Mouse (Mus musculus): ENCODE measurements around the gene Nrn1l. TPM values are rescaled to one million over a fixed set of nuclear protein-coding genes. Genes with fewer than 3 reads are reported as not detected.
A peak's percentile ranks its signal among the peaks of the same experiment; 100 is the strongest.

The Nrn1l gene
- polyA plus RNA-seq, 1 experiment from 2014 or later = 0.38 TPM

DNA sequence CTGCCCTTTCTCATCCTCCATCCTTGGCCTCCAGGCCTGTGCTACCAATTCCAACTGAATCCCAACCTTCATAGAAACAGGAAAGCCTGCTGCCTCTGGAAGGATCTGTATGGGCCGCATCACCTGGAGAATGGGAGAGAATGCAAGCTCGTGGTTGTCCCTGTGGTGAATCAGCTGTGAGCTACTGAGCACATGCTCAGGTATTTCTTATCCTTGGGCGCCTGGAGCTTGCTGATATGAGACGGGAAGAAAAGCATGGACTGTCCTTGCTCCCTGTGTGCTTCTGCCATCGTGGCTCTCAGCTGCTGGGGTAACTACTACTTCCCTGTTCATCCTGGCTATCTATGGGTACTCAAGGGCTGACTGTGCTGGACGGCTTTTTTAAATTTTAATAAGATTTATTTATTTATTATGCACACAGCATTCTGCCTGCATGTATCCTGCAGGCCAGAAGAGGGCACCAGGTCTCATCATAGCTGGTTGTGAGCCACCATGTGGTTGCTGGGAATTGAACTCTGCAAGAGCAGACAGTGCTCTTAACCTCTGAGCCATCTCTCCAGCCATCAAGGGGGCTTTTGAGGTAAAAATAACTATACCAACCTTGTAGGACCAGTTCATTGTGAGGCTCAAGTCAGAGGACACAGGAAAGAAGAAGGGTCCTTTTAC is 26.9 kb upstream of the Nrn1l start:
- Histone ChIP-seq H3K27me3 (ENCODE audit: control insufficient read depth, insufficient read depth, low read length) (no peaks in the 10 kb centered on the region), H3K4me2 (ENCODE audit: low read depth, low read length) (no peak overlapping the region), H3K36me3 (replicated peaks; ENCODE audit: control insufficient read depth, insufficient read depth, low read depth, low read length) (peaks cover 12% of the 10 kb centered on the region), H3K9ac (replicated peaks; ENCODE audit: low read length) (no peak overlapping the region), H3K4me1 (ENCODE audit: control insufficient read depth, insufficient read depth, low read length) (no peaks in the 10 kb centered on the region), H3K4me3 (ENCODE audit: low read depth, low read length) (no peak overlapping the region), H3K27ac (replicated peaks; ENCODE audit: low read depth, low read length) (no peak overlapping the region), H3K9me3 (replicated peaks; ENCODE audit: control insufficient read depth, low read length) (no peaks in the 10 kb centered on the region)
- ATAC-seq (replicated peaks; ENCODE audit: insufficient number of reproducible peaks, low FRiP score, low TSS enrichment, low read depth) = no peak
- 87% methylated on average over 6 of the region's 6 CpGs for WGBS
- peak; percentile 12 for DNase-seq (ENCODE audit: low spot score)

DNA sequence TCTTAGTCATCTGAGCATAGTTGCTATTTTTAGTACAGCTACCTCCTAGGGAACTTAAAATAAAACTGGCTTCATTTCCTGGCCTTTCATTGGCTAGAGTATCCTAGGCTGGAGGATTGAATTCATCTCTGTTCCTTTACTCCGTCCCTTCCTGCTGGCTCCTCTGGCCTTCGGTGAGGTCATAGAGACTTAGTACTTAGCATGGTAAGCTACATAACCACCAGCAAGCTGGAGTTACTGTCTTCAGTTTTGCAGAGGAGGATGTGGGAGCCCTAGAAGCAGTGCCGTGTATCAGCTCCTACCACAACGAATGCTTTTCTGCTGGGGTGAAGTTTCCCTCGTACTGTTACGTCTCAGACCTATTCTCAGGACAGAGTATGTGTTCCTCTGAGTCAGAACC is 19.1 kb upstream of the Nrn1l start:
- no peak for DNase-seq (ENCODE audit: low spot score)
- no peaks in the 10 kb centered on the region for H3K27me3 ChIP-seq (ENCODE audit: control insufficient read depth, insufficient read depth, low read length)
- H3K9ac ChIP-seq (replicated peaks; ENCODE audit: low read length) = no peak overlapping the region
- no peak for ATAC-seq (replicated peaks; ENCODE audit: insufficient number of reproducible peaks, low FRiP score, low TSS enrichment, low read depth)
- 91% methylated on average over 6 of the region's 6 CpGs for WGBS
- H3K27ac ChIP-seq (replicated peaks; ENCODE audit: low read depth, low read length) = no peak overlapping the region
- H3K9me3 ChIP-seq (replicated peaks; ENCODE audit: control insufficient read depth, low read length) = no peaks in the 10 kb centered on the region
- H3K4me2 ChIP-seq (ENCODE audit: low read depth, low read length) = no peak overlapping the region
- H3K4me3 ChIP-seq (ENCODE audit: low read depth, low read length) = no peak overlapping the region
- H3K4me1 ChIP-seq (ENCODE audit: control insufficient read depth, insufficient read depth, low read length) = no peaks in the 10 kb centered on the region
- H3K36me3 ChIP-seq (replicated peaks; ENCODE audit: control insufficient read depth, insufficient read depth, low read depth, low read length) = peaks cover 8% of the 10 kb centered on the region

DNA sequence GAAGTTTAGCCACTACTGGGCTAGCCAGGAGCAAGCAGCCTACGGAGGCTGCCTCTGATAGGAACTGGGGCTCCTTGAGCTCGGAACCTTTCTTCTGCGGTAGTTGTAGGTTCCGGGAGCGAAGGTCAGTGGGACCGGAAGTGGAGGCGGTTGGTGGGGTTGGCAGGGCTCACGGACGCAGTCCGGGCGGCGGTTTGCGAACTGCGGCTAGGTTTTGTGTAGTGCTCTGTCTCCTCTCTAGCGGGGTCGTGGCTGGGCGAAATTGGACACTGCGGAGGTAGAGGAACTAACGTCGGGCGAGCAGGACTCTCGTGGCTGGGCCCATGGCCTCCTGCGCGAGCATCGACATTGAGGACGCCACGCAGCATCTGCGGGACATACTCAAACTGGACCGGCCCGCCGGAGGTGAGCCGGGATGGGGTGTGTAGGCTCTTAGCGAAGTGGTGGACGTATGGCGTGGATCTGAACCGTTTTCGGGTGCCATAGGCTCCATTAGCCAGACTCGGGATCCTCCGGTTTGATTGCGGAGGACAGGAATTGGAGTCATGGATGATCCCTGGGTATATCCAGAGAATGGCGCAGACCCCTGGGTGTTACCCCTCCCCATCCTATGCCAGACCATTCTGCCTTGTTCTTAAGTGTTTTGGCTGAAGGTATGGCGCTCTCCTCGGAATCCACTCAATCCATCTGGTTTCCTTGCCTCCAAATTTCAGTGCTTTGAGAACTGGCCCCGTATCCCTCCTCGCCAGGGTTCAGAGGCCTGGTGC is 12.4 kb upstream of the Nrn1l start, which contains the start of gene Edc4:
Gene Edc4 (plus strand): TSS at position 128 of the 767 bp plus-strand sequence.
- peak; percentile 85 for DNase-seq (ENCODE audit: low spot score)
- peak within 1 kb of the TSS; percentile 90 for H3K4me3 ChIP-seq (ENCODE audit: low read depth, low read length)
- H3K9ac ChIP-seq (replicated peaks; ENCODE audit: low read length) = peak within 1 kb of the TSS; percentile 93
- under 1% methylated on average over 45 of the region's 45 CpGs for WGBS
- H3K36me3 ChIP-seq (replicated peaks; ENCODE audit: control insufficient read depth, insufficient read depth, low read depth, low read length) = peaks cover 7% of the 10 kb centered on the region
- H3K27me3 ChIP-seq (ENCODE audit: control insufficient read depth, insufficient read depth, low read length) = no peaks in the 10 kb centered on the region
- H3K27ac ChIP-seq (replicated peaks; ENCODE audit: low read depth, low read length) = peak within 1 kb of the TSS; percentile 47
- peak; percentile 69 for ATAC-seq (replicated peaks; ENCODE audit: insufficient number of reproducible peaks, low FRiP score, low TSS enrichment, low read depth)
- peak within 1 kb of the TSS; percentile 58 for H3K4me2 ChIP-seq (ENCODE audit: low read depth, low read length)
- H3K9me3 ChIP-seq (replicated peaks; ENCODE audit: control insufficient read depth, low read length) = no peaks in the 10 kb centered on the region
- peaks cover 2% of the 10 kb centered on the region; the same call in 1 of the 2 replicates for H3K4me1 ChIP-seq (ENCODE audit: control insufficient read depth, insufficient read depth, low read length)

DNA sequence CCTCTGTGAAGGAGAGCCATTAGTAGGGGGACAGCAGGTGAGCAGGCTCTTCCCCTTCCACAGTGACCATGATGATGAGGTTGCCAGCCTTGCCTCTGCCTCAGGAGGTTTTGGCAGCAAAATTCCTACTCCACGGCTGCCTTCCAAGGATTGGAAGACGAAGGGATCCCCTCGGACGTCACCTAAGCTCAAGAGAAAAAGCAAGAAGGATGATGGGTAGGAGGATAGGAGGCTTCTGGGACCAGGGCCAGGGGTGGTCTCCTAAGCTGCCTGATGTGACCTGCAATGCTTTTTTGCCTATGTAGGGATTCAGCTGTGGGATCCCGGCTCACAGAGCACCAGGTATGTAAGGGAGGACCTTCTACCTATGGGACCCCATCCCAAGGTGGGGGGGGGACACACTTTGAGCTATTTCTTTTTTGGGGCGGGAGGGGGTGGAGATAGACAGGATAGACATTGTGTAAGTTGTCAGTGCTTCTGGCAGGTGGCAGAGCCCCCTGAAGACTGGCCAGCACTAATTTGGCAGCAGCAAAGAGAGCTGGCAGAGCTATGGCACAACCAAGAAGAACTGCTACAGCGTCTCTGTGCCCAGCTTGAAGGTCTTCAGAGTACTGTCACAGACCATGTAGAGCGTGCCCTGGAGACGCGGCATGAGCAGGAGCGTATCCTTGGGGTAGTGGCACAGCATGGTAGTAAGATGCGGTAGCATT is 3.5 kb upstream of the Nrn1l start:
- no peak for DNase-seq (ENCODE audit: low spot score)
- peaks cover 29% of the 10 kb centered on the region for H3K36me3 ChIP-seq (replicated peaks; ENCODE audit: control insufficient read depth, insufficient read depth, low read depth, low read length)
- WGBS = 96% methylated on average over 12 of the region's 12 CpGs

DNA sequence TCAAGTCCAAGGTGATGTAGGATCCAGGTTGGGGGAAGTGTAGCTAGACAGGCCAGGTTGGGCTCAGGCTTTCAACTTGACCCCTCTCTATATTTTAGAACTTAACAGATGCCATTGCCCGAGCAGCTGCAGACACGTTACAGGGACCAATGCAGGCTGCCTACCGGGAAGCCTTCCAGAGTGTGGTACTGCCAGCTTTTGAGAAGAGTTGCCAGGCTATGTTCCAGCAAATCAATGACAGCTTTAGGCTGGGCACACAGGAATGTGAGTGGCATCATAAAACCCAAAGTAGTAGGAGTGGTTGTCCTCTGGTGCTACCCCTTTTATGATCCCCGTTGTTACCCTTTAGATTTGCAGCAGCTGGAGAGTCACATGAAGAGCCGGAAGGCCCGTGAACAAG is 2.5 kb upstream of the Nrn1l start:
- Histone ChIP-seq H3K9me3 (replicated peaks; ENCODE audit: control insufficient read depth, low read length) (no peaks in the 10 kb centered on the region), H3K4me1 (ENCODE audit: control insufficient read depth, insufficient read depth, low read length) (no peaks in the 10 kb centered on the region), H3K36me3 (replicated peaks; ENCODE audit: control insufficient read depth, insufficient read depth, low read depth, low read length) (peaks cover 29% of the 10 kb centered on the region), H3K27me3 (ENCODE audit: control insufficient read depth, insufficient read depth, low read length) (no peaks in the 10 kb centered on the region), H3K4me2 (ENCODE audit: low read depth, low read length) (no peak overlapping the region), H3K9ac (replicated peaks; ENCODE audit: low read length) (no peak overlapping the region), H3K4me3 (ENCODE audit: low read depth, low read length) (no peak overlapping the region), H3K27ac (replicated peaks; ENCODE audit: low read depth, low read length) (no peak overlapping the region)
- DNase-seq (ENCODE audit: low spot score) (no peak), ATAC-seq (replicated peaks; ENCODE audit: insufficient number of reproducible peaks, low FRiP score, low TSS enrichment, low read depth) (no peak)
- 92% methylated on average over 6 of the region's 6 CpGs for WGBS

More for the DNA sequence above, 3.5 kb upstream of the Nrn1l start:
- Histone ChIP-seq H3K9ac (replicated peaks; ENCODE audit: low read length) (no peak overlapping the region), H3K9me3 (replicated peaks; ENCODE audit: control insufficient read depth, low read length) (no peaks in the 10 kb centered on the region), H3K4me2 (ENCODE audit: low read depth, low read length) (no peak overlapping the region), H3K27ac (replicated peaks; ENCODE audit: low read depth, low read length) (no peak overlapping the region), H3K4me3 (ENCODE audit: low read depth, low read length) (no peak overlapping the region), H3K4me1 (ENCODE audit: control insufficient read depth, insufficient read depth, low read length) (no peaks in the 10 kb centered on the region), H3K27me3 (ENCODE audit: control insufficient read depth, insufficient read depth, low read length) (no peaks in the 10 kb centered on the region)
- no peak for ATAC-seq (replicated peaks; ENCODE audit: insufficient number of reproducible peaks, low FRiP score, low TSS enrichment, low read depth)

DNA sequence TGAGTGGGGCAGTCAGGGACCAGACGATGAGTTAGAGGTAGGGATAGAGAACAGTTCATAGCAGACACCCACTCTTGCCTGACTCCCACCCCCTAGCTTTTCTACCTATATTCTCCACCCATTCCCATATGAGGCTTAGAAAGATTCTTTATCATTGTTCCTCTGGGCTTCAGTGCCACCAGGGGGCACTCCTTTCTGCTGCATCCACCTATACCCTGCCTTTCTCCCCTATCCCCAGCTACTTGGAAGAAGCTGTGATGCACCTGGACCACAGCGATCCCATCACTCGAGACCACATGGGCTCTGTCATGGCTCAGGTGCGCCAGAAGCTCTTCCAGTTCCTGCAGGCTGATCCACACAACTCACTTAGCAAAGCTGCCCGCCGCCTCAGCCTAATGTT is 935 bp upstream of the Nrn1l start:
- Histone ChIP-seq H3K4me1 (ENCODE audit: control insufficient read depth, insufficient read depth, low read length) (no peaks in the 10 kb centered on the region), H3K4me2 (ENCODE audit: low read depth, low read length) (no peak overlapping the region), H3K9me3 (replicated peaks; ENCODE audit: control insufficient read depth, low read length) (no peaks in the 10 kb centered on the region), H3K4me3 (ENCODE audit: low read depth, low read length) (no peak overlapping the region), H3K36me3 (replicated peaks; ENCODE audit: control insufficient read depth, insufficient read depth, low read depth, low read length) (peaks cover 22% of the 10 kb centered on the region), H3K27me3 (ENCODE audit: control insufficient read depth, insufficient read depth, low read length) (no peaks in the 10 kb centered on the region), H3K27ac (replicated peaks; ENCODE audit: low read depth, low read length) (no peak overlapping the region), H3K9ac (replicated peaks; ENCODE audit: low read length) (no peak overlapping the region)
- DNase-seq (ENCODE audit: low spot score) (peak; percentile 16), ATAC-seq (replicated peaks; ENCODE audit: insufficient number of reproducible peaks, low FRiP score, low TSS enrichment, low read depth) (no peak)
- WGBS = 89% methylated on average over 6 of the region's 6 CpGs

DNA sequence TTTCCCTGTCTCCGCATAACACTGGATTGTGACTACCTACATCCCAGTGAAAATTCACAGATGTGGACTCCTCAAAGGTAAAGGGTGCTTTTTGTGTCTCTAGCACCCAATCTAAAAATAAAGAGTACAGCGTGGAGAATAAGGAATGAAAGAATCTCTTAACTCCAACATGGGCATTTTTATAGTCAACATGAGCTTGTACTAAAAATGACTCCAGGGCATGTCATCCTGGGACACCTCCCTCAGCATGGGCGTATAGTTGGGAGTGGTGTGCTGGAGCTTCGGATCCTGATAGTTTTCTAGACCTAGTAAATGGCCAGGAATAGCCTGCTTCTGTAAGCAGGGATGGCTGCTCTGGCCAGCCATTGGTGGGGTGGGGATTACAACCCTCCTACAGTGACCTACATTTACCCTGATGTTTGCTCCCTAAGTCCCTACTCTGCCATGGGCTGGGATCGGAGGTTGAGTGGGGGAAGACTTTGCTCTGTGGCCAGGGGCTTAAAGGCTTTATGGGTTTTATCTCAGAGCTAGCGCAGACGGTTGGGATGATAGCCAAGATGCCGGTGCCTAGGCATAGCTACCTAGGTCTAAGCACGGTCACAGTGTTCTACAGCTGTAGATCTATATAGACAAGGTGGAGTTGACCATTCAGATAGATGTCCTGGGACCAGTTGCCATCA is 4.6 kb downstream of the Nrn1l start:
- H3K4me3 ChIP-seq (ENCODE audit: low read depth, low read length) = no peak overlapping the region
- H3K9ac ChIP-seq (replicated peaks; ENCODE audit: low read length) = no peak overlapping the region
- no peaks in the 10 kb centered on the region for H3K4me1 ChIP-seq (ENCODE audit: control insufficient read depth, insufficient read depth, low read length)

More for the DNA sequence above, 4.6 kb downstream of the Nrn1l start:
- Histone ChIP-seq H3K27me3 (ENCODE audit: control insufficient read depth, insufficient read depth, low read length) (no peaks in the 10 kb centered on the region), H3K27ac (replicated peaks; ENCODE audit: low read depth, low read length) (no peak overlapping the region), H3K36me3 (replicated peaks; ENCODE audit: control insufficient read depth, insufficient read depth, low read depth, low read length) (no peaks in the 10 kb centered on the region; the same call in 1 of the 2 replicates), H3K9me3 (replicated peaks; ENCODE audit: control insufficient read depth, low read length) (no peaks in the 10 kb centered on the region), H3K4me2 (ENCODE audit: low read depth, low read length) (no peak overlapping the region)
- DNase-seq (ENCODE audit: low spot score) (no peak), ATAC-seq (replicated peaks; ENCODE audit: insufficient number of reproducible peaks, low FRiP score, low TSS enrichment, low read depth) (no peak)
- WGBS = 84% methylated on average over 9 of the region's 9 CpGs

Measured in embryonic facial prominence, embryonic 11.5 days (tissue).